Mouse (Mus musculus) heart, adult 2 months (tissue): ENCODE measurements around the gene Cpne8.

Experiments
- CTCF ChIP-seq: fragments of 200-600 bp; IDR thresholded peaks from 2 replicates; pipeline ENCODE4 v1.8.1; 2022; ENCODE audit warnings: antibody characterized with exemption, mild to moderate bottlenecking, moderate library complexity
- EP300 ChIP-seq: fragments of 200-500 bp; IDR thresholded peaks from 2 replicates; pipeline ENCODE4 v1.6.1; 2011; ENCODE audit warnings: low read depth, low read length, control low read depth; ENCODE audit not compliant: insufficient read depth
- POLR2A ChIP-seq: fragments of 200-500 bp; IDR thresholded peaks from 2 replicates; pipeline ENCODE4 v1.6.1; 2011; ENCODE audit warnings: mild to moderate bottlenecking, low read depth, low read length, control low read depth; ENCODE audit not compliant: insufficient read depth

DNA sequence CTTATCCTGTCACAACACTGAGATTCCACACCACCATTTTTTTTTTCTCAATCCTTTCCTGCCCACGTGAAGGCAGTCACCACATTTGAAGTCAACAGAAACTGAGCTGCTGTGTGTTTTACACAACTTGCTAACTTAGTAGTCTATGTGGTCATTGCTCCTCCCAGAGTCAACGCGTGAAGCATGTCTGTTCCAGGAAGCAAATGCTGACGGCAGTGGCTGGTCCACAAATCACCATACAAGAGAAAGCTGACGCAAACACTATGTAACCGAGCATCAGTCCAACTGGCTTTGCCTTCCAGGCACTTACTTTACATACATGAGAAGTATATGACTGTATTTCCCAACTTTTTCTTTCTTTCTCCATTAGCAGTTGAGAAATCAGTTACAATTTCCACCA is 12.3 kb downstream of the Cpne8 start:
- TF ChIP-seq POLR2A: no peak
- TF ChIP-seq EP300: no peak
- TF ChIP-seq CTCF: no peak
